Comparison of ENCODE assay signal across 13 mouse cellular contexts in genomic region chr4:133396079-133396478, GRCm38 (mm10). TPM values are rescaled to one million over a fixed set of nuclear protein-coding genes. Genes with fewer than 3 reads are reported as not detected.
A peak's percentile ranks its signal among the peaks of the same experiment; 100 is the strongest.
DNase-seq lines count a peak whose midpoint lies in the region; ATAC-seq and TF ChIP-seq lines count a peak whose summit lies in the region.
"Had no signal": no experiment of that assay in that cellular context is flagged by ENCODE, and none has a peak within 500 bp of the region (broad histone marks: within the 10 kb centered on the region; RNA-seq: fewer than 3 reads in every experiment).

No protein-coding gene starts in this region.

- WGBS in liver, embryonic 11.5 days, result 64% methylated on average over 2 of the region's 2 CpGs
- WGBS in liver, postnatal 0 days (ENCODE audit: insufficient replicate concordance), result 83% methylated on average over 2 of the region's 2 CpGs
- 76% methylated on average over 2 of the region's 2 CpGs for WGBS in forebrain, embryonic 14.5 days
- WGBS in midbrain, embryonic 12.5 days, result 82% methylated on average over 2 of the region's 2 CpGs

- intact Hi-C loops in left cerebral cortex, postnatal 25 days (cut with DNase I), result no loop called here

- no peak overlapping the region for H3K27ac ChIP-seq in liver, embryonic 11.5 days (ENCODE audit: low read depth, low read length)
- no peak overlapping the region for H3K27ac ChIP-seq in liver, postnatal 0 days (ENCODE audit: low read depth)
- H3K27ac ChIP-seq in forebrain, embryonic 14.5 days (ENCODE audit: low read depth, low read length), result peak overlapping the region; percentile 5; the same call in 1 of the 2 replicates
- H3K27ac ChIP-seq in midbrain, embryonic 12.5 days (replicated peaks), result peak overlapping the region; percentile 26; the same call in 1 of the 2 replicates

- no peak for TF ChIP-seq CTCF in liver, postnatal 0 days (IDR thresholded peaks at IDR 0.05; ENCODE audit: low read depth)

- DNase-seq in cerebellum, postnatal 14 days, result peak; percentile 33 to 37
- no peak for DNase-seq in cerebellum, postnatal 4 days (ENCODE audit: low spot score in 2 of 2)
- no peak for DNase-seq in liver, embryonic 11.5 days (ENCODE audit: low spot score)
- DNase-seq in liver, postnatal 0 days, result no peak
- DNase-seq in forebrain, embryonic 14.5 days (ENCODE audit: low spot score), result no peak
- DNase-seq in kidney, postnatal 14 days, result no peak
- DNase-seq in left cerebral cortex, postnatal 25 days (ENCODE audit: low spot score in 2 of 2), result no peak
- DNase-seq: kidney, postnatal 36 days; right cerebral cortex, postnatal 4 days; thymus, adult 2 months had no signal

- H3K4me1 ChIP-seq in liver, embryonic 11.5 days (replicated peaks; ENCODE audit: control insufficient read depth, insufficient read depth, low read length), result peaks cover 69% of the 10 kb centered on the region
- peaks cover 48% of the 10 kb centered on the region for H3K4me1 ChIP-seq in liver, postnatal 0 days (ENCODE audit: insufficient read depth)
- no peaks in the 10 kb centered on the region for H3K4me1 ChIP-seq in forebrain, embryonic 14.5 days (ENCODE audit: control insufficient read depth, insufficient read depth, low read length)
- peaks cover 33% of the 10 kb centered on the region for H3K4me1 ChIP-seq in midbrain, embryonic 12.5 days

- no peak for TF ChIP-seq EP300 in liver, postnatal 0 days (IDR thresholded peaks at IDR 0.05; ENCODE audit: low read depth)

- no peaks in the 10 kb centered on the region for H3K9me3 ChIP-seq in liver, embryonic 11.5 days (ENCODE audit: control insufficient read depth, low read length)
- H3K9me3 ChIP-seq in liver, postnatal 0 days (ENCODE audit: low read length), result no peaks in the 10 kb centered on the region
- no peaks in the 10 kb centered on the region for H3K9me3 ChIP-seq in forebrain, embryonic 14.5 days (replicated peaks; ENCODE audit: control insufficient read depth, low read length)
- no peaks in the 10 kb centered on the region for H3K9me3 ChIP-seq in midbrain, embryonic 12.5 days
- H3K9me3 ChIP-seq: G1E had no signal

- H3K9ac ChIP-seq in liver, embryonic 11.5 days (ENCODE audit: low read depth, low read length), result 0 out of 2 replicates have a peak overlapping the region, but pooled peaks have one; percentile 1
- H3K9ac ChIP-seq in liver, postnatal 0 days (replicated peaks), result no peak overlapping the region
- H3K9ac ChIP-seq in forebrain, embryonic 14.5 days (ENCODE audit: low read length), result 0 out of 2 replicates have a peak overlapping the region, but pooled peaks have one; percentile 17
- no peak overlapping the region for H3K9ac ChIP-seq in midbrain, embryonic 12.5 days (replicated peaks)

- no peak overlapping the region for H3K4me3 ChIP-seq in liver, embryonic 11.5 days (ENCODE audit: low read depth, low read length)
- H3K4me3 ChIP-seq in liver, postnatal 0 days (ENCODE audit: low read depth, low read length), result no peak overlapping the region
- H3K4me3 ChIP-seq in forebrain, embryonic 14.5 days (ENCODE audit: low read depth, low read length), result no peak overlapping the region
- H3K4me3 ChIP-seq in midbrain, embryonic 12.5 days, result no peak overlapping the region

- H3K4me2 ChIP-seq in liver, embryonic 11.5 days, result no peak overlapping the region
- no peak overlapping the region for H3K4me2 ChIP-seq in liver, postnatal 0 days (ENCODE audit: low read depth, low read length)
- H3K4me2 ChIP-seq in forebrain, embryonic 14.5 days (ENCODE audit: low read length), result no peak overlapping the region
- H3K4me2 ChIP-seq in midbrain, embryonic 12.5 days (replicated peaks), result no peak overlapping the region

- ATAC-seq in liver, embryonic 11.5 days (replicated peaks; ENCODE audit: low FRiP score), result no peak
- ATAC-seq in liver, postnatal 0 days, result no peak
- ATAC-seq in forebrain, embryonic 14.5 days, result 0 out of 2 replicates have a peak, but pooled peaks have one; percentile 20
- no peak for ATAC-seq in midbrain, embryonic 12.5 days (ENCODE audit: low FRiP score, low read depth)
- ATAC-seq: inflammation-experienced regulatory T-cells, adult 6 months had no signal

- H3K36me3 ChIP-seq in liver, embryonic 11.5 days (ENCODE audit: control insufficient read depth, insufficient read depth, low read length), result no peaks in the 10 kb centered on the region
- no peaks in the 10 kb centered on the region for H3K36me3 ChIP-seq in liver, postnatal 0 days (replicated peaks; ENCODE audit: insufficient read depth, low read length)
- no peaks in the 10 kb centered on the region for H3K36me3 ChIP-seq in forebrain, embryonic 14.5 days (ENCODE audit: control insufficient read depth, insufficient read depth, low read length)
- H3K36me3 ChIP-seq in midbrain, embryonic 12.5 days, result no peaks in the 10 kb centered on the region

- no peaks in the 10 kb centered on the region for H3K27me3 ChIP-seq in liver, embryonic 11.5 days (replicated peaks; ENCODE audit: control insufficient read depth, insufficient read depth, low read length)
- no peaks in the 10 kb centered on the region for H3K27me3 ChIP-seq in liver, postnatal 0 days (ENCODE audit: insufficient read depth, low read length)
- no peaks in the 10 kb centered on the region for H3K27me3 ChIP-seq in forebrain, embryonic 14.5 days (replicated peaks; ENCODE audit: control insufficient read depth, insufficient read depth, low read length)
- no peaks in the 10 kb centered on the region for H3K27me3 ChIP-seq in midbrain, embryonic 12.5 days

RNA-seq across cellular contexts. Expression of gene Slc9a1, which starts 26.6 kb away (rescaled TPM):
- polyA plus RNA-seq in liver, embryonic 11.5 days (2014; fragmentation: Nextera tagmentation; extraction: Ambion mirVana), result 6.9 and 7.7 TPM in 2 replicates
- 1.8 TPM in 2 replicates for polyA plus RNA-seq in liver, postnatal 0 days (2015; fragmentation: Nextera tagmentation; extraction: Ambion mirVana)
- 4.4 and 7.3 TPM in 2 replicates for polyA plus RNA-seq in forebrain, embryonic 14.5 days (2014; fragmentation: Nextera tagmentation; extraction: Ambion mirVana)
- polyA plus RNA-seq in midbrain, embryonic 12.5 days (2016; fragmentation: Nextera tagmentation; extraction: Ambion mirVana), result 9.0 and 9.2 TPM in 2 replicates
- total RNA-seq in left cerebral cortex, postnatal 25 days (2021), result 10 to 100 TPM; 46.0 to 51.9 TPM

RNA-seq across cellular contexts. Expression of gene Wdtc1, which starts 42.8 kb away (rescaled TPM):
- 14.0 and 14.5 TPM in 2 replicates for polyA plus RNA-seq in liver, embryonic 11.5 days (2014; fragmentation: Nextera tagmentation; extraction: Ambion mirVana)
- polyA plus RNA-seq in liver, postnatal 0 days (2015; fragmentation: Nextera tagmentation; extraction: Ambion mirVana), result 5.3 and 5.5 TPM in 2 replicates
- 17.5 and 18.9 TPM in 2 replicates for polyA plus RNA-seq in forebrain, embryonic 14.5 days (2014; fragmentation: Nextera tagmentation; extraction: Ambion mirVana)
- polyA plus RNA-seq in midbrain, embryonic 12.5 days (2016; fragmentation: Nextera tagmentation; extraction: Ambion mirVana), result 24.2 and 26.1 TPM in 2 replicates
- total RNA-seq in left cerebral cortex, postnatal 25 days (2021), result 10 to 100 TPM; 58.0 to 59.7 TPM

Comparison
In these comparisons a context has a peak if more than half of its experiments do, and no peak if none do; other contexts are left out.
1. DNase-seq: peak in cerebellum, postnatal 14 days (2 of 2); none in cerebellum, postnatal 4 days (0 of 2), liver, embryonic 11.5 days (single experiment), liver, postnatal 0 days (single experiment), forebrain, embryonic 14.5 days (single experiment), kidney, postnatal 14 days (single experiment) and left cerebral cortex, postnatal 25 days (0 of 2).
2. H3K9ac ChIP-seq: peak in liver, embryonic 11.5 days (single experiment) and forebrain, embryonic 14.5 days (single experiment); none in liver, postnatal 0 days (single experiment) and midbrain, embryonic 12.5 days (single experiment).
3. H3K27ac ChIP-seq: peak in forebrain, embryonic 14.5 days (single experiment) and midbrain, embryonic 12.5 days (single experiment); none in liver, embryonic 11.5 days (single experiment) and liver, postnatal 0 days (single experiment).